Mouse (Mus musculus): ENCODE data around the gene Cep135. TPM values are rescaled to one million over a fixed set of nuclear protein-coding genes. Genes with fewer than 3 reads are reported as not detected.
A peak's percentile ranks its signal among the peaks of the same experiment; 100 is the strongest.

Cep135 gene
- polyA plus RNA-seq, 1 experiment from 2014 or later, result 8.5 TPM

DNA sequence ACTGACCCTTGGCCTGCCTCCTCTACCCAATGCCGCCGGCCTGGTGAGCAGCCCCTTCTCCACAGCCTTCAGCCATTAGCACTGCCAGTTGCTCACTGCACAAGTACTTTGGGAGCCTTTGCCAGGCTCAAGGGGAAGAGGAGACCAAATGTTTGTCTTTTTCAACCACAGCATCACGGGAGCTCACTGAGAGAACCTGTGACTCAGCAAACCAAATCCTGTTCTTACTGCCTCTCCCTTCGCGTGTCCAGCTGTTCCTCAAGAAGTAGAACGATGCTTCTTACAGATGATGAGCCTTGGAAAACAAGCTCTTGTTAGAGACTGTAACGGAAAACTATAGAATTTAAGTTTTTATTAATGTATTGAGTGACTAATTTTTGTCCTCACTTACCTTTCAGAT is 55.7 kb downstream of the Cep135 start:
- H3K27me3 ChIP-seq (replicated peaks), result no peaks in the 10 kb centered on the region
- no peak for ATAC-seq (ENCODE audit: insufficient number of reproducible peaks, low FRiP score)
- H3K36me3 ChIP-seq, result peaks cover 60% of the 10 kb centered on the region
- no peak overlapping the region for H3K4me2 ChIP-seq
- WGBS, result 94% methylated on average over 7 of the region's 7 CpGs
- no peak overlapping the region for H3K9ac ChIP-seq
- H3K4me3 ChIP-seq, result no peak overlapping the region
- no peak overlapping the region for H3K27ac ChIP-seq (ENCODE audit: poor library complexity, severe bottlenecking)
- no peaks in the 10 kb centered on the region for H3K9me3 ChIP-seq (replicated peaks)
- no peaks in the 10 kb centered on the region for H3K4me1 ChIP-seq (replicated peaks)

DNA sequence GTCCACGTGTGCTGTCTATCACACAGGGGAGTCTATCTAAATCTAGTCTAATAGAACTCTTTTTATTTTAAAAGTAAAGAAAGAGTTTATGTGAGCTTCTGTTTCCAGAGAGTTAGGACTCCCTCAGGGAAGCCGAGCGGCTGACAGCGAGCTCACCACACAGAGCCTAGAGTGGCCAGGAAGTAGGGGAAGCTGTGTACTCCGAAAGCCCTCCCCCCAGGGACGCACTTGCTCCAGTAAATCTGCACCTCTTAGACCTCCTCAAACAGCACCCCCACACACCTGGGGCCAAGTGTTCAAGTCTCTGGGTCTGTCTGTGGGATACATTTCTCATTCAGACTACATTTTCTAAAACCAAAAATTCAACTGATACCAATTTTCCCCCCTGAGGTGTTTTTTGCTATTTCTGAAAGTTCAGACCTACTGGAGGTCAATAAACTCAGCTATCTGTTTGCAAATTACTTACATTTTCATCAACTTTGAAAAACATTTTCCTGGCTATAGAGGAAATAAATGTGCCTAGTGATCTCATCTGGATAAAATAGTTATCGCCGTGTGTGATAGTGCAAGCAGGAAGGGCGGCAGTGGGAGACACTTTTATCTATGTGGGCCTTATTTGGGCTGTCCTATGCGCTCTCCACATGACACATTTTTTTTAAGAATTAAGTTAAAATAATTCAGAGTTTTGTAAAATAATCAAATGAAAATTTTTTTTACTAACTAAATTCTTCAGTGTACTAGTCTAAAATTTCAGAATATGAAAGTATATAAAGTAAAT is 56.8 kb downstream of the Cep135 start:
- Histone ChIP-seq H3K27ac (ENCODE audit: poor library complexity, severe bottlenecking) (no peak overlapping the region), H3K4me3 (no peak overlapping the region), H3K4me2 (no peak overlapping the region), H3K9ac (no peak overlapping the region), H3K9me3 (replicated peaks) (no peaks in the 10 kb centered on the region), H3K27me3 (replicated peaks) (no peaks in the 10 kb centered on the region), H3K4me1 (replicated peaks) (no peaks in the 10 kb centered on the region), H3K36me3 (peaks cover 51% of the 10 kb centered on the region)
- 88% methylated on average over 10 of the region's 10 CpGs for WGBS
- ATAC-seq (ENCODE audit: insufficient number of reproducible peaks, low FRiP score), result no peak

DNA sequence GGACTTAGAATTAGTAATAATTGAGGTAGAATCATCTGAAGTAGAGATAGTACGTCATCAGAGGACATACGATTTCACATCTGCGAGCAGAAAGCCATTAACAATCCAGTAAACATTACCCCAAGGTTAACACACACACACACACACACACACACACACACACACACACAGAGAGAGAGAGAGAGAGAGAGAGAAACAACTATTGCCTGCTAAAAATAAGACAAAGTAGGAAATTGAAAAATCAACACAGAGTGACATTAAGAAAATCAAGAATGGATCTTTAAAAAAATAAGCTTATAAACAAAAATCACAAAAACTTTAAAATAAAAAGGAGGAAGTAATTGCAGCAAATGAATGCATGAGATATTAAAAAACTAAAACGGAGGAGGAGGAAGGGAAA is 61.4 kb downstream of the Cep135 start:
- Histone ChIP-seq H3K36me3 (peaks cover 13% of the 10 kb centered on the region), H3K4me3 (no peak overlapping the region), H3K9ac (no peak overlapping the region), H3K27ac (ENCODE audit: poor library complexity, severe bottlenecking) (no peak overlapping the region), H3K4me2 (no peak overlapping the region), H3K9me3 (replicated peaks) (no peaks in the 10 kb centered on the region), H3K4me1 (replicated peaks) (no peaks in the 10 kb centered on the region), H3K27me3 (replicated peaks) (no peaks in the 10 kb centered on the region)
- WGBS, result 81% methylated on average over 4 of the region's 4 CpGs
- no peak for ATAC-seq (ENCODE audit: insufficient number of reproducible peaks, low FRiP score)

DNA sequence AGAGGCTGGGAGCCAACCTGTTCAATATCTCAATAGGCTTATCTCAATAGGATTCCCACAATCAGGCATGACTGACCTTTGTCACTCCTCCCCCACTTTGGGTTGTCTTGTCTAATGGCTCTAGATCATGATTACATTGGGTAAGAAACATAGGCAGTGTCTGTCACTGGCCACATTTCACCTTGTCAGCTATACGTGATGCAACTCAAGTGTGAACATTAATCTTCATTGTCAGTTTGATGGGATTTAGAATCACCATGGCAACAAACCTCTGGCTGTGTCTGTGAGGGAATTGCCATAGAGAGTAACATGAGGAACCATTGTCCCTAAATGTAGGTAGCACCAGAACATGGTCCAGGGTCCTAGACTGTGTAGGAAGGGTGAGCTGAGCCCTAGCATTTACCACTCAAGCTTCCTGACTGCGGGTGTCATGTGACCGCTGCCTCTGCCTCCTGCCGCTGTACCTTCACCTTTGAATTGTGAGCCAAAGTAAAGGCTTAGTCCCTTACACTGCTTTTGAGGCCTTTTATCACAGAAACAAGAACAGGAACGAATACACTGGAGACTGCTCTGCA is 62.7 kb downstream of the Cep135 start:
- H3K4me2 ChIP-seq, result no peak overlapping the region
- 64% methylated on average over 5 of the region's 5 CpGs for WGBS
- peaks cover 13% of the 10 kb centered on the region for H3K36me3 ChIP-seq
- H3K27me3 ChIP-seq (replicated peaks), result no peaks in the 10 kb centered on the region
- no peak overlapping the region for H3K9ac ChIP-seq
- H3K27ac ChIP-seq (ENCODE audit: poor library complexity, severe bottlenecking), result no peak overlapping the region
- H3K9me3 ChIP-seq (replicated peaks), result no peaks in the 10 kb centered on the region
- no peak for ATAC-seq (ENCODE audit: insufficient number of reproducible peaks, low FRiP score)
- no peak overlapping the region for H3K4me3 ChIP-seq
- H3K4me1 ChIP-seq (replicated peaks), result no peaks in the 10 kb centered on the region

DNA sequence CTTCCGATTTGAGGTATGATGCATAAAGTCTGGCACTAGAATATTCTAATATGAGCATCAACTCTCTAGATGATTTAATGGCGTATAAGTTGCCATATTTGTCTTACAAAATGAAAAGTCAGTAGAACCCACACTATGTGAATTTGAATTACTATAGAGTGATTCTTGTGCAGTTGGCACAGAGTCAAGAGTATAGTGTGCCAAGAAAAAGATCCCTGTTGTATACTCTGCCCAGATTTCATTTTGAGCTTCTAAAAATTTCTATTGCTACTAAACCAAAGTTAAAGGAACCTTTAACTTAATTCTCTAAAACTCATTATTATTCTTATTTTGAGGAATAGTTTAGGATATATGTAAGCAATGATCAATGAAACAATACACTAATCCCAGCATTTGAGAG is 67.7 kb downstream of the Cep135 start, which contains the start of gene C530008M17Rik:
Gene C530008M17Rik, plus strand, starts transcription at position 301 of the 400 bp plus-strand sequence.
- Histone ChIP-seq H3K4me2 (peak within 1 kb of the TSS; percentile 96), H3K9me3 (replicated peaks) (no peaks in the 10 kb centered on the region), H3K36me3 (no peaks in the 10 kb centered on the region), H3K9ac (peak within 1 kb of the TSS; percentile 73), H3K27me3 (replicated peaks) (0 out of 2 replicates have a peak, but pooled peaks cover 4% of the 10 kb centered on the region), H3K4me1 (replicated peaks) (no peaks in the 10 kb centered on the region; the same call in 1 of the 2 replicates), H3K27ac (ENCODE audit: poor library complexity, severe bottlenecking) (no peak within 1 kb of the TSS), H3K4me3 (peak within 1 kb of the TSS; percentile 64)
- WGBS, result 86% methylated on average over 2 of the region's 2 CpGs
- no peak for ATAC-seq (ENCODE audit: insufficient number of reproducible peaks, low FRiP score)

DNA sequence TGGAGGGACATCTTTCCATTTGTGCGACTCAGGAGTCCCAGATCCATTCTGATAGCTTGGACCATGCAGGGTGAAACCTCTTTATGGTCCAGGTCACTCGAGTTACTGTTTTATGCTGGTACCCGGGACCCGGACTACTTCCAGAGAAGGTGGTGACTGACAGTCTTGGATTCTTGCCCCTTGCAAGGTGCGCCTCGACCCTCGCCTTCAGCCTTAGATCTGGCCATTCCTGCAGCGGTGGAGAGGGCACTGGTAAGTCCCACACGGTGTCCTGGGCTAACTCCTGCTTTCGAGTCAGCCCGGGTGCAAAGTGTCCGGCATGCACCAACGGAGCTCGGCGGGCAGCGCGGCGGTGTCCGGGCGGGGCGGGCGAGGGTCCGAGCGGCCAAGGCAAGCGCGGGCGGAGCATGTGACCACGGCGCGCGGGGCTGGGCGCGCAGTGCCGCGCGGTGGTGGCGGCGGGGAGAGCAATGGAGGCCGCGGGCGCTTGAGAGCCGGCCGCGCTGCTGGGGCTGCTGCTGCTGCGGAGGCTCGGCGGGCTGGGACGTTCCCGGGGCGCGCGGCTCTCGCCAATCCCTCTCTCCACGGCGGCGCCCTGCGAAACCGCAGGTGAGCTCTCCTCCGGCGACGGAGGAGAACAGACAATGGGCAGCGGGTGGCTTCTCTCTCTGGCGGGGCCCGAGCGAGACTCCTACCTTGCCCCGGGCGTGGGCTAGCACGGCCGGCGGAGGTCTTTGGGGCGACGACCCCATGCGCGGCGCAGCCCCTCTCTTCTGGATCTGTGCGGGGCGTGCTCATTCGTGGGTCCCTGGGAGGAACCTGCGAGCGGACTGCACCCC is 69.0 kb downstream of the Cep135 start:
- no peaks in the 10 kb centered on the region; the same call in 1 of the 2 replicates for H3K4me1 ChIP-seq (replicated peaks)
- H3K4me3 ChIP-seq, result peak overlapping the region; percentile 64
- WGBS, result under 1% methylated on average over 76 of the region's 80 CpGs
- H3K4me2 ChIP-seq, result peak overlapping the region; percentile 96
- H3K9me3 ChIP-seq (replicated peaks), result no peaks in the 10 kb centered on the region
- H3K36me3 ChIP-seq, result no peaks in the 10 kb centered on the region
- peak overlapping the region; percentile 73 for H3K9ac ChIP-seq
- H3K27ac ChIP-seq (ENCODE audit: poor library complexity, severe bottlenecking), result no peak overlapping the region
- peak; percentile 88 for ATAC-seq (ENCODE audit: insufficient number of reproducible peaks, low FRiP score)
- 0 out of 2 replicates have a peak, but pooled peaks cover 4% of the 10 kb centered on the region for H3K27me3 ChIP-seq (replicated peaks)

DNA sequence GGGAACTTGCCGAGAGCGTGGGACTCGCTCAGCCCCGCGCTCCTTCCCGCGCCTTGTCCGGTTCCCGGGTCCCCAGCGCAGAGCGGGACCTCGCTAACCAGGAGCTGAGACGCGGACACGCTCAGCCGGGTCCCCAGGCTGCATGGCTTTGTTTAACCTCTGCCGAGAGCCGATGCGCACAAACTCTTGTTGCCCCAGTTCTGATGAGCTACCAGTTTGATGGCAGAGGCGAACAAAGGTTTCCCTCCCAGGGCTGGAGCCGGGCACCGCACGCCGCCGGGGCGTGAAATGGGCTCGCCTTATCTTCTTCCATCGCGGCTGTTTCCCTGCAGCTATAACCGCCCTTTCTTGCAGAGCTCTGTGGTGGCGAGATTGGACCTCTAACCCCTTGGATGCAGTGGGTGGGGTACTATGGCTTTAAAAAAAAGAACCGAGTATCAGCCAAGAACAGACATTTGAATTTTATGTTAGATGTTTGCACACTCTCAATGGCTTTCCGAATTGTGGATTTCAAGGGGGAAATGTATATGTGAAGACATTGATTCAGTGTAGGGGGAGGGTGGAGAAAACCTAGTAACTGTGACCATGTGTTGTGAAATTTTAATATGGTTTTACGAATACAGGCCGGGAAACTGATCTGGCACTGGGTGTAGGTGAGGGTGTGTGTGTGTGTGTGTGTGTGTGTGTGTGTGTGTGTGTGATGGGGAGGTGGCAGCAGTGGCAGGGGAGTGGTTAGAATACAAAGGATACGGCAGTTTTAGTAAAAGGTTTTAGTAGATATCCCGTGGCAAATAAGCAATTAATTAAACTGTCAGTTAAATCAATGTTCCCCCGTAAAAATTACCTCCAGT is 69.8 kb downstream of the Cep135 start:
- peak overlapping the region; percentile 64 for H3K4me3 ChIP-seq
- no peaks in the 10 kb centered on the region for H3K9me3 ChIP-seq (replicated peaks)
- H3K27ac ChIP-seq (ENCODE audit: poor library complexity, severe bottlenecking), result no peak overlapping the region
- 0 out of 2 replicates have a peak, but pooled peaks cover 4% of the 10 kb centered on the region for H3K27me3 ChIP-seq (replicated peaks)
- peak overlapping the region; percentile 96 for H3K4me2 ChIP-seq
- 6% methylated on average over 38 of the region's 38 CpGs for WGBS
- H3K36me3 ChIP-seq, result no peaks in the 10 kb centered on the region
- no peaks in the 10 kb centered on the region; the same call in 1 of the 2 replicates for H3K4me1 ChIP-seq (replicated peaks)
- peak; percentile 75 for ATAC-seq (ENCODE audit: insufficient number of reproducible peaks, low FRiP score)
- peak overlapping the region; percentile 73 for H3K9ac ChIP-seq

DNA sequence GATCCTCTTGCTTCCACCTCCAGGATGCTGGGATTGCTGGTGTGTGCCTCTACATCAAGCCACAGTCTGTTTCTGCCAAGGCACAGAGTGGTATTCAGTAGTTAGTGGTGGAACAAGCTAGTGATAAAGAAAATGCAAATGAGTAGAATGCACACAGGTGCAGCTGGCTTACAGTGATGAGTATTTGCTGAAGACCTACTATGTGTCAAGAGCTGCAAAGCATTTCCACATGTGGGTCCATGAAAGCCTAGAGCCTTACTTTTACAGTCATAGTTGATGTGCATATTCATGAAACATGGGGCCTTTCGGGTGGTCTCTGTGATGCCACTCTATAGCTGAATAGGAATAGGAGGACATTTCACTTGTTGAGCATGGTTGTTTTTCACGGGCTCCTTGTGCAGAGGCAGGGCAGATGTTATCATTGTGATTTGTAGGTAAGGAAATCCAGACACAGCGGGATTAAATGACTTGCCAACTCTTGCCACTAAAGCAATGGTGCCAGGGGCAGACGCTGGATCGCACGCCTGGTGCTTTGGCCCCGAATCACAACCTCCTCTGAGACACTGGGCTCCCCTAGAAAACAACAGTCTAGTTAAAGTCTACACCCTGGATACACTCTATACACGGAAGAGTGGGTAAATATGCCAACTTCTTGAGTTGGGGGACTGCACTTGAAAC is 71.6 kb downstream of the Cep135 start:
- H3K27me3 ChIP-seq (replicated peaks), result 0 out of 2 replicates have a peak, but pooled peaks cover 4% of the 10 kb centered on the region
- H3K9ac ChIP-seq, result no peak overlapping the region
- H3K4me1 ChIP-seq (replicated peaks), result no peaks in the 10 kb centered on the region; the same call in 1 of the 2 replicates
- H3K27ac ChIP-seq (ENCODE audit: poor library complexity, severe bottlenecking), result no peak overlapping the region
- 89% methylated on average over 8 of the region's 8 CpGs for WGBS
- H3K36me3 ChIP-seq, result no peaks in the 10 kb centered on the region
- H3K9me3 ChIP-seq (replicated peaks), result no peaks in the 10 kb centered on the region
- H3K4me2 ChIP-seq, result no peak overlapping the region
- ATAC-seq (ENCODE audit: insufficient number of reproducible peaks, low FRiP score), result no peak
- H3K4me3 ChIP-seq, result no peak overlapping the region

DNA sequence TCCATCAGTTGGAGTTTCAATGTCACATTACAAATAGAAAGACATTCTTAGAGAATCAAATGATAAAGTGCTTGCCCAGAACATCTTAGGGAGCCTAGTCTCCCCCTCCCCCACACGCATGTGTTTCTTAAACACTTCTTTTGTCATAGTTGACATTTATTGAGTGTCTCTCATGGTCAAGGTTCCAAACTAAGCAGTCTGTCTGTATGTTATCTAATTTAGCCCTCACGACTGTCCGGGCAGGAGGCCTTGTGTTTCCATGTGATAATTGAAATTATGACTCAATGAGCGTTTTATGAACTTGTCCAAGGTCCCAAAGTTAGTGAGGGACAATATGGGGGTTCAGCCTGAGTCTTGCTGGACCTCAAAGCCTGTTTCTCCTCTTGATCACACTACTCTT is 72.8 kb downstream of the Cep135 start:
- ATAC-seq (ENCODE audit: insufficient number of reproducible peaks, low FRiP score), result no peak
- no peak overlapping the region for H3K4me3 ChIP-seq
- no peaks in the 10 kb centered on the region for H3K36me3 ChIP-seq
- H3K4me1 ChIP-seq (replicated peaks), result no peaks in the 10 kb centered on the region; the same call in 1 of the 2 replicates
- WGBS, result 69% methylated on average over 4 of the region's 4 CpGs
- no peaks in the 10 kb centered on the region for H3K9me3 ChIP-seq (replicated peaks)
- H3K4me2 ChIP-seq, result no peak overlapping the region
- 0 out of 2 replicates have a peak, but pooled peaks cover 4% of the 10 kb centered on the region for H3K27me3 ChIP-seq (replicated peaks)
- H3K9ac ChIP-seq, result no peak overlapping the region
- no peak overlapping the region for H3K27ac ChIP-seq (ENCODE audit: poor library complexity, severe bottlenecking)

DNA sequence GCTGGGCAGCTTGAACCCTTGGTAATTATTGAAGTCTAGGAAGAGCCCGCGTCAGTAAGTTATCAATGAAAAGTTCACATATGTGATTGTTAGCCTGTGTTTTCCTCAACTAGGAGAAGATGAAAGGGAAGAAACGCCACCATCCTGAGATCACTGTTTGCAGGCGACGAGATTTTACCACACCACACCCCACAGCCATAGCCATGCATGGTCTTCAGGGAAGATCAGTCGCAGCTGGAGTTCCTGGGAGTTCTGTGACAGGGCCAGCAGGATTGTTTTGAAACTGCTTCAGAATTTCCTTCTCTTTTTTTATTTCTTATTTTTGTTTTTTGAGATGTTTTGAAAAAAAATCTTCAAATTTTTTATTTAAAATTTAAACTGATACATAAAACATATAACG is 76.4 kb downstream of the Cep135 start:
- H3K4me3 ChIP-seq, result no peak overlapping the region
- H3K4me1 ChIP-seq (replicated peaks), result no peaks in the 10 kb centered on the region
- no peaks in the 10 kb centered on the region for H3K9me3 ChIP-seq (replicated peaks)
- ATAC-seq (ENCODE audit: insufficient number of reproducible peaks, low FRiP score), result no peak
- no peak overlapping the region for H3K4me2 ChIP-seq
- no peak overlapping the region for H3K9ac ChIP-seq
- no peaks in the 10 kb centered on the region for H3K36me3 ChIP-seq
- WGBS, result 77% methylated on average over 7 of the region's 7 CpGs
- no peaks in the 10 kb centered on the region for H3K27me3 ChIP-seq (replicated peaks)
- H3K27ac ChIP-seq (ENCODE audit: poor library complexity, severe bottlenecking), result no peak overlapping the region

All from heart, embryonic 12.5 days (tissue).